Mouse (Mus musculus) spleen, adult 2 months (tissue): Measurements from ENCODE around the gene Rdh19.

Source experiments
- CTCF ChIP-seq: fragments of 200-500 bp; IDR thresholded peaks from 2 replicates; pipeline ENCODE4 v1.5.1; 2011; ENCODE audit warnings: mild to moderate bottlenecking, inconsistent platforms; ENCODE audit not compliant: insufficient read depth, insufficient read length, insufficient replicate concordance; ENCODE audit errors: extremely low read depth
- POLR2A ChIP-seq: fragments of 200-500 bp; IDR thresholded peaks from 2 replicates; pipeline ENCODE4 v1.6.1; 2011; ENCODE audit warnings: low read depth, low read length, inconsistent platforms

DNA sequence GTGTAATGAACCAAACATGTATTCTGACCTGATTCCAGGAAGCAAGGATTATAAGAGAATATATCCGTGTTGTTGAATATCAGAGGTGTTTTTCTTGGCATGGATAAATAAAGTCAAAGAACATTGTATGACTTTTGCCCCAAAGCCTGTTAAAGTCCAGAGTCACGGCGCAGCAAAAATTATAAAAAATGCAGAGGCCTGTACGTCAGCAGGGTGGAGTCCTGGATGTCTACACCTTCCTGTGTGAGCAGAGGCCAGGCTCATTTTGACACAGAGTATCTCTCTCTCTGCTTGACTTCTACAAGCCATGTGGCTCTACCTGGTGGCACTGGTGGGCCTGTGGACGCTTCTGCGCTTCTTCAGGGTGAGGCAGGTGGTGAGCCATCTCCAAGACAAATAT, 48.8 kb upstream of the Rdh19 start, which contains the start of gene Rdh16:
- TF ChIP-seq POLR2A, result no peak
- TF ChIP-seq CTCF, result no peak
